In the genomic region with DNA sequence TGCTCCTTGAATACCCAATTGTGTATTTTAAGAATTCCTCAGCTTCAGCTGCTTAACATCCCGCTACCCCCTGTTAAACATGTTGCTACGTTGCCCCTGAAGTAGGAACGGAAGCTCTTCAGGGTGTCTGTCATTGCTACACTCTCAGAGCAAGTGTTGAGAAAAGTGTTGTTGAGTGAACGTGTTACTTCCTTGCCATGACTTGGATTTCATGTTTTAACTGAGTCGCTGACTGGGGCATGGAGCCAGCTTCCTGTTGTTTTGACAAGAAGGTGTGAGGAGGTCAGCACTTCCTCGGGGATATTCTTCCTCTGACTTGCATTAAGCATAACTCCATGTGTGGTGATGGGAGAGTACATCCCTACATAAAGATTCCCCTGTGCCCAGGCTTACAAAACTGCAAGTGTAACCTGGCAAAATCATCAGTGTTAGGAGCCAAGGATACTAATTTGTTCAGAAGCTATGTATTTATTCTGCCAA, we compare ENCODE assay signal across 8 mouse cellular contexts. TPM values are rescaled to one million over a fixed set of nuclear protein-coding genes. Genes with fewer than 3 reads are reported as not detected.
DNase-seq lines count a peak whose midpoint lies in the region; ATAC-seq and TF ChIP-seq lines count a peak whose summit lies in the region.

No protein-coding gene starts in this region.

- no peak overlapping the region for H3K4me3 ChIP-seq in stomach, embryonic 14.5 days (ENCODE audit: low read depth, low read length)
- H3K4me3 ChIP-seq in stomach, postnatal 0 days (ENCODE audit: low read depth, low read length), result no peak overlapping the region
- H3K4me3 ChIP-seq in kidney, postnatal 0 days (replicated peaks; ENCODE audit: low read depth, low read length), result no peak overlapping the region
- H3K4me3 ChIP-seq in forebrain, embryonic 16.5 days (replicated peaks; ENCODE audit: low read length), result no peak overlapping the region

- TF ChIP-seq EP300 in stomach, postnatal 0 days (optimal IDR thresholded peaks at IDR 0.05), result no peak

- ATAC-seq in stomach, embryonic 14.5 days (ENCODE audit: insufficient number of reproducible peaks, insufficient read depth, low FRiP score, low read depth), result no peak
- no peak for ATAC-seq in stomach, postnatal 0 days (ENCODE audit: low FRiP score, low TSS enrichment)
- ATAC-seq in kidney, postnatal 0 days (replicated peaks; ENCODE audit: low FRiP score, low read depth), result no peak
- ATAC-seq in forebrain, embryonic 16.5 days, result no peak; the same call in 1 of the 2 replicates

- no peaks in the 10 kb centered on the region for H3K9me3 ChIP-seq in stomach, embryonic 14.5 days (ENCODE audit: control insufficient read depth, low read depth, low read length)
- H3K9me3 ChIP-seq in stomach, postnatal 0 days (ENCODE audit: control insufficient read depth, low read length), result no peaks in the 10 kb centered on the region
- no peaks in the 10 kb centered on the region for H3K9me3 ChIP-seq in kidney, postnatal 0 days (replicated peaks; ENCODE audit: low read length)
- no peaks in the 10 kb centered on the region for H3K9me3 ChIP-seq in forebrain, embryonic 16.5 days (ENCODE audit: control insufficient read depth, low read length)

- H3K36me3 ChIP-seq in stomach, embryonic 14.5 days (ENCODE audit: control insufficient read depth, insufficient read depth, low read length), result no peaks in the 10 kb centered on the region
- H3K36me3 ChIP-seq in stomach, postnatal 0 days (ENCODE audit: control insufficient read depth, insufficient read depth, low read length), result no peaks in the 10 kb centered on the region
- H3K36me3 ChIP-seq in kidney, postnatal 0 days (ENCODE audit: insufficient read depth, low read length), result no peaks in the 10 kb centered on the region
- H3K36me3 ChIP-seq in forebrain, embryonic 16.5 days (ENCODE audit: control insufficient read depth, insufficient read depth), result no peaks in the 10 kb centered on the region

- 11% methylated on average over 6 of the region's 6 CpGs for WGBS in stomach, embryonic 14.5 days
- 7% methylated on average over 6 of the region's 6 CpGs for WGBS in stomach, postnatal 0 days
- WGBS in kidney, postnatal 0 days, result 4% methylated on average over 6 of the region's 6 CpGs
- 49% methylated on average over 6 of the region's 6 CpGs for WGBS in forebrain, embryonic 16.5 days

- DNase-seq in embryo, embryonic 10 days (ENCODE audit: low spot score), result peak; percentile 31
- no peak for DNase-seq in embryo, embryonic 9.5 days (ENCODE audit: extremely low spot score)
- DNase-seq in stomach, postnatal 0 days (ENCODE audit: low spot score), result no peak
- DNase-seq in kidney, postnatal 0 days (ENCODE audit: low spot score), result peak; percentile 16
- no peak for DNase-seq in layer of hippocampus, postnatal 14 days (ENCODE audit: low spot score in 2 of 2)
- DNase-seq in frontal cortex, postnatal 36 days (ENCODE audit: low spot score in 2 of 2), result no peak

- no peaks in the 10 kb centered on the region for H3K27me3 ChIP-seq in stomach, embryonic 14.5 days (ENCODE audit: control insufficient read depth, insufficient read depth, low read length)
- H3K27me3 ChIP-seq in stomach, postnatal 0 days (ENCODE audit: control insufficient read depth, insufficient read depth, low read length), result no peaks in the 10 kb centered on the region
- no peaks in the 10 kb centered on the region for H3K27me3 ChIP-seq in kidney, postnatal 0 days (ENCODE audit: insufficient read depth, low read length)
- H3K27me3 ChIP-seq in forebrain, embryonic 16.5 days (replicated peaks; ENCODE audit: control insufficient read depth, insufficient read depth, low read length), result no peaks in the 10 kb centered on the region

- no peak for TF ChIP-seq CTCF in stomach, postnatal 0 days (IDR thresholded peaks at IDR 0.05; ENCODE audit: low read depth)
- no peak for TF ChIP-seq CTCF in kidney, postnatal 0 days (IDR thresholded peaks at IDR 0.05; ENCODE audit: low read depth)

- no peak overlapping the region for H3K27ac ChIP-seq in stomach, embryonic 14.5 days (ENCODE audit: low read length)
- H3K27ac ChIP-seq in stomach, postnatal 0 days (replicated peaks), result no peak overlapping the region
- H3K27ac ChIP-seq in kidney, postnatal 0 days, result no peak overlapping the region
- no peak overlapping the region for H3K27ac ChIP-seq in forebrain, embryonic 16.5 days (ENCODE audit: low read length)

- 0 out of 2 replicates have a peak overlapping the region, but pooled peaks have one; percentile 19 for H3K4me2 ChIP-seq in stomach, embryonic 14.5 days (replicated peaks; ENCODE audit: low read depth, low read length)
- no peak overlapping the region for H3K4me2 ChIP-seq in stomach, postnatal 0 days (replicated peaks; ENCODE audit: low read depth)
- peak overlapping the region; percentile 10; the same call in 1 of the 2 replicates for H3K4me2 ChIP-seq in kidney, postnatal 0 days (ENCODE audit: low read length)
- no peak overlapping the region for H3K4me2 ChIP-seq in forebrain, embryonic 16.5 days (ENCODE audit: low read length)

- no peak overlapping the region for H3K9ac ChIP-seq in stomach, embryonic 14.5 days (replicated peaks; ENCODE audit: low read depth, low read length)
- no peak overlapping the region for H3K9ac ChIP-seq in stomach, postnatal 0 days (ENCODE audit: low read length)
- no peak overlapping the region for H3K9ac ChIP-seq in kidney, postnatal 0 days (ENCODE audit: low read depth, low read length)
- no peak overlapping the region for H3K9ac ChIP-seq in forebrain, embryonic 16.5 days (replicated peaks; ENCODE audit: low read depth, low read length)

- no peaks in the 10 kb centered on the region for H3K4me1 ChIP-seq in stomach, embryonic 14.5 days (ENCODE audit: control insufficient read depth, insufficient read depth, low read length)
- no peaks in the 10 kb centered on the region; the same call in 1 of the 2 replicates for H3K4me1 ChIP-seq in stomach, postnatal 0 days (replicated peaks; ENCODE audit: control insufficient read depth, insufficient read depth)
- H3K4me1 ChIP-seq in kidney, postnatal 0 days (replicated peaks; ENCODE audit: insufficient read depth, low read length), result peaks cover 8% of the 10 kb centered on the region; the same call in 1 of the 2 replicates
- peaks cover 3% of the 10 kb centered on the region; the same call in 1 of the 2 replicates for H3K4me1 ChIP-seq in forebrain, embryonic 16.5 days (replicated peaks; ENCODE audit: control insufficient read depth, insufficient read depth, low read length)

RNA-seq across cellular contexts. Expression of gene Pgrmc2, which starts 25.5 kb away (rescaled TPM):
- polyA plus RNA-seq in stomach, embryonic 14.5 days (2014; fragmentation: Nextera tagmentation; extraction: Ambion mirVana), result 29.5 and 32.4 TPM in 2 replicates
- 31.2 and 32.5 TPM in 2 replicates for polyA plus RNA-seq in stomach, postnatal 0 days (2015; fragmentation: Nextera tagmentation; extraction: Ambion mirVana)
- polyA plus RNA-seq in kidney, postnatal 0 days (2015; fragmentation: Nextera tagmentation; extraction: Ambion mirVana), result 35.8 and 36.0 TPM in 2 replicates
- total RNA-seq in layer of hippocampus, postnatal 14 days (2021), result 10 to 100 TPM; 47.1 to 50.5 TPM
- polyA plus RNA-seq in forebrain, embryonic 16.5 days (2015; fragmentation: Nextera tagmentation; extraction: Ambion mirVana), result 29.1 and 31.6 TPM in 2 replicates

Comparison
In these comparisons a context has a peak if more than half of its experiments do, and no peak if none do; other contexts are left out.
1. DNase-seq: peak in embryo, embryonic 10 days (single experiment) and kidney, postnatal 0 days (single experiment); none in embryo, embryonic 9.5 days (single experiment), stomach, postnatal 0 days (single experiment), layer of hippocampus, postnatal 14 days (0 of 2) and frontal cortex, postnatal 36 days (0 of 2).
2. H3K4me2 ChIP-seq: peak in stomach, embryonic 14.5 days (single experiment) and kidney, postnatal 0 days (single experiment); none in stomach, postnatal 0 days (single experiment) and forebrain, embryonic 16.5 days (single experiment).